Mouse (Mus musculus): Measurements from ENCODE around the gene Lsmem1.
"Not testable (repeated sequence)": the region's sequence is repeated elsewhere in the genome, so short reads cannot be mapped to it uniquely, and the experiment has no call there.

Lsmem1 gene

DNA sequence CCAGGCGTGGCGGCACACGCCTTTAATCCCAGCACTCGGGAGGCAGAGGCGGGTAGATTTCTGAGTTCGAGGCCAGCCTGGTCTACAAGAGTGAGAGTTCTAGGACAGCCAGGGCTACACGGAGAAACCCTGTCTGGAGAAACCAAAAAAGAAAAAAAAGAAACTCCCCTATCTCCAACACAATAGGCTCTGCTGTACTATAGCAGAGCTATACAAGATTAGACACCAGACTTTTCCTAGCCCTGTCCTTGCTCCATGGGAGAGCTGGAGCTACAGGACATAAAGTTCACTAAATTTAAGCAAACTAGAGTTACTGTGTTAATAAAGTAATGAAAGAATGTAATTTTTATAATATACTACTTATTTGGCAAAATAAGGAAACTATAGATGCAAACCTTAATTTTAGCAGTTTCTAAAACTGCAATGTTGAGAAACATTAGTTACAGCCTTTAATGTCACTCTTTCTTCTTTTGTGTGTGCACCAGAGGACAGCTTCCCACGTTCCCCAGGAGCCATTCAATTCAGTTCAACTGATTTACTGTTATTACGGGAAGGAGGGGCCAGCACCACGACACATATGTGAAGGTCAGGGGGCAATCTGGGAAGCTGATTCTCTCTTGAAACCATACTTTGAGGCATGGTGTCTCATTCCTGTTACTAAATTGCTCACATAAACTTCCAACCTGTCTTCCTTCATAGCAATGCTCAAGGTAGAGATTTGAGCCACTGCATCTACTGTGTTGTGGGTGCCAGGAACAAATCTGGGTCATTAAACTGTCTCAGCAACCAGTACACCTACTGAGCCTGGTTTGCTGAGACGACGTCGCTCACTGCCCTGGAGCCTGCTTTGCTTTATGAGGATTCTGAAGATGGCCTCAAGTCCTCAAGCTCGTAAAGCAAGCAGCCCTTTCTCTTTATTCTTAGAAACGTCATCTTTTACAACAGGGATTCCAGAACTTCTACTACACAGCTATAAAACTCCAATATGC, 15.9 kb upstream of the Lsmem1 start:
- DNase-seq (ENCODE audit: low read depth, low spot score): no peak

DNA sequence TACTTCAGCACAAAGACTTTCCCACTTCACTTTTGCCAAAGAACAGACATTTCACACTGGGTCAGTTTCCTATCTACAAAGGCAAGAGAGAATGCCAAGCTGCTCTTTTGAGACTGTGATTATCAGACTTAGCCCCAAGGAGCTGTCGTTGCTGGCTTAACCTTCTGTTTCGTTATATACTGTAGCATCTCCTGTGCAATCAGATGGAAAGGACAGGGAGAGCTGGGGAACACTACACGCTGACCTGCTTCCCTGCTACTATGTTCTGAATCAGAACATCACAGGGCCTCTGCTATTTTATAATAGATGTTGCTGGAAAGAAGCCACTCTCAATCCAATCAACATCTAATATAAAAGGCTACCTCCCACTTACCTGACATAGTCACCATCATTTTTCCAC, 9.8 kb upstream of the Lsmem1 start:
- DNase-seq (ENCODE audit: low read depth, low spot score): no peak

DNA sequence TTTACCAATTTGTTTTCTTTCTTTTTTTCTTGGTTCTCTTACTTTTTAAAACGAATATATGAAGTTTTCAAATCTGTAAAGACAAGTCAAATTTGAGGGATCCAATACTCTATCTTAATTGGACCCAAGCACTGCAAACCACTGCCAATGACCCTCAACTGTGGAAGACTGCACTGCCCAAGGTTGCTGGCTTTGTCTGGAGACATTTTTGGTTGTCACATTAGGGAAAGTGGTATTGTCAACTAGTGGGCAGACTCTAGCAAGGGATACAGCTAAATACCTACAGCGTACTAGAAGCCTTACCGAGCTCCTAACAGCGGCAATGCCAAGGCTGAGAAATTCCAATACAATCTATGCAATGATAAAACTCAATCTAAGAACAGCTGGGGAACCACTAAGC, 8.6 kb upstream of the Lsmem1 start:
- DNase-seq (ENCODE audit: low read depth, low spot score): no peak

DNA sequence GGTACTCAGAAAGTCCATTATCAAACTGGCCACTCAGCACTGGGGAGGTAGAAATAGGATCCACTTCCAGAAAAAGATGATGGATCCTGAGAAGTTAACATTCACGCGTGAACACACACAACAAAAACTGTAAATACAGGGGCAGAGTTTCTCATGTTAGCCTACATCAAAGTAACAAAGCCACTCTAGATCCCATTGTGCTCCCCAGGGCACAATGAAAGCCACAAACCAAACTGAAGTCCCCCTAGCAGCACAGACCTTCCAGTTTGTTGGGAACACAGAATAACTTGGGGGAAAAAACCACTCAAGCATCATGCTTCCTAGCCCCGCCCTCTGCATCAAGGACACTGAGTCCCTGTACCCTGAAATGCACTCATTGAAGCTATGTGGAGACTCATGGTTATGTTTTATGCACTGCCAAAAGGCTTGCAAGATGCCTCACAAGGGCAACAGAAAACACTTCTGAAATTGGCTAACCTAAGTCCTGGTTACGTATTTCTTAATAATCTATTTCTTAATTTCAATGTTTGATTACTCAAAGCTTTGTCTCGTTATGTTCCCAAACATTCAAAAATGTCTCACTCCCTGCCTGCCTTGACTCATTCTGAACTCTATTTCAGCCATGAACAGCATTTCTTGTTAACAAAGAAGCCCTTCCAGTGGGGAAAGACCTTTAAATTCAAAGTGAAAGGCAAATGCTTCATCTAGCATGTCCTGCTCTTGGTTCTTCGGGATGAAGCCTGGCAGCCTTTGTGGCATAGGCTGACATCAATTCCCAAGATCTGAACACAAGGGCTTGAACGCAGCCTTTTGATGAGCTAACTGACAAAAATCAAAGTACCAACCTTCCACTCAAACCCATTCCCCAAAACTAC, 3.1 kb upstream of the Lsmem1 start:
- DNase-seq (ENCODE audit: low read depth, low spot score): no peak

DNA sequence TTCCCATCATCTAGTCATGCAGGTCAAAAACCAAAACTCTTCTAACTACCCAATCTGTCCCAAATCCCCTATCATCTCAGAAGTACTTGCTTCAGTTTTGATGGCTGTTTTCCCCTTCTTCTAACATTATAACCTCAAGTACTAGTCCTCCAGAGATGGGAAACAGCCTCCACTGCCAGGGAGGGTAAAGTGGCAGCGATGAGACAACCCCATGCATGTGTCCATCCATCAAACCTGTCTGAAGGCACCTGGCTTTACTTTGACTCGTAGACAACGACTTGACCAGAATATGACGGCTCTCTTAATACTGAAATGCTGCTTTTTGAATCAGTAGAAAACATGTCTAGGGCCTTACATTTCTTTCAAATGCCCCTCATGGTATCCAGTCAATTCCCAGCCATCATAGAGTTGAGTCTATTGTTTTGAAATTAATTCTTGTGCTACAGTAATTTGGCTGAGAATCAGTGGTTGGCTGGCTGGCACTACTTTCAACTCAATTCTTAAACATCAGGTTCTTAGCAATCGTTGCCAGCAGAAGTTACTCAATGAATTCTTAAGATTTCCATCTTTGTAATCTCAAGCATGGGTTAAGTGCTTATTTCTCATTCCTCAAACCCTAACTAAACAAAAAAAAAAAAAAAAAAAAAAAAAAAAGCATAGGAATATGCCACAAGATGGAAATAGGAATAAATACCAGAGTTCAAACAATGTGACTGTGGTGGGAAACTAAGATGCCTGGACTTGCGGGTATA, 1.4 kb upstream of the Lsmem1 start:
- DNase-seq (ENCODE audit: low read depth, low spot score): no peak

DNA sequence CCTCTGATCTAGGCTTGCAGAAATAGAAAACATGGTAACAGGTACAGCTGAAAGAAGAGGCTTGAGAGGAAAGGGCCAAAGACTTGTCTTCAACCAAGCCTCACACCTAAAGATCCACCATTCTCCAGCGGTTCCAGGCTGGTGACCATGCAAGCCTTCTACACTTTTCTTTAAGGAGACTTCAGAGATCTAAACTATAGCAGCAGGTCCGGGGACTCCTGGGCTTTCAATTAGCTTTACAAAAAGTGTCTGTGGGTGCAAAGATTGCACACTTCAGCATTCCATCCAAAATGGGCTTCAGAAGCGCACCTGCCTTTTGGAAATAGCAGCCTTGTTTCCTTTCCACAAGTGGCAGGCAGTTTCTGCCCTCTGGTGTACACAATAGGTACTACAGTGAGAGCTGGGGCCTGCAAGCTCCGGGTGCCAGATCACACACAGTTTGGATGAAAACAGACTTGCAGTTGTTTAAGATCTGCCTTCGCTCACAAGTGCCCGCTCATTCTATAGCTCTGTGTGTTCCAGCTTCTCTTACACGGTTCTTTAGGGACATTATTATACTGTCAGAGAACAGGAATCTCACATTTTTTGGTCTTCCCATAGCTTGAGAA, 609 bp upstream of the Lsmem1 start:
- DNase-seq (ENCODE audit: low read depth, low spot score): peak; percentile 30

DNA sequence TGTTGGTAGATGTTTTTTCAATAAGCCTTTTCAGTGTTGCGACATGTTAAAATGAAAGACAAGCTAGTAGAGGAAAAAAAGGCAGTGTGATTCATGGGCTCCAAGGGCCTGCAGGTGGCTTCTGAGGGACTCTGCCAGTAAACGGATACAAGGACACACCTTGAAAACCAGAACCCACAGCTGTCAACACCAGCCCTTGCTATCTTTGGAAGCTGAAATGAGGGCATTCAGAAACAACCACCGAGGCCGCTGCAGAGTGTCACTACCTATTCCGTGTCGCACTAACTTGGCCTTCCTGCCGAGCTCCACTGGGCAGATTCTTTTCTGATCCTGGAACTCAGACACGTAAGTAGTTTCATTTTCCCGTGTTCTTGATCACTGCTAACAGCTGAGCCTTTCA, 863 bp downstream of the Lsmem1 start:
- DNase-seq (ENCODE audit: low read depth, low spot score): no peak

DNA sequence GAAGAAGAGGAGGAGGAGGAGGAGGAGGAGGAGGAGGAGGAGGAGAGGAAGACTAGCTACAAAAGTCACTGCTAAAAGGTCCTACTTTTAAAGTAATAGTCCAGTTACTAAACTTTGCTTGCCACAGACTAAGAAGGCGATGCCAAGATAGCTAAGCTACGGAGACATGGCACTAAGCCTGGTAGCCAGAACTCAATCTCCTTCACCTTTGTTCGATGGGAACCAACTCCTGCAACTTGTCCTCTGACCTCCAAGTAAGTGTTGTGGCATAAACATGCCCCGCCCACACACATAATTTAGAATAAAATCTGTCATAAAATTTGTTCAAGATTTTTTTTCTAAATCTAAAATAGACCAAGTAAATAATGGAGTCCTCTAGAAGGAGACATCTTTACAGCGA, 1.3 kb downstream of the Lsmem1 start:
- DNase-seq (ENCODE audit: low read depth, low spot score): no peak

DNA sequence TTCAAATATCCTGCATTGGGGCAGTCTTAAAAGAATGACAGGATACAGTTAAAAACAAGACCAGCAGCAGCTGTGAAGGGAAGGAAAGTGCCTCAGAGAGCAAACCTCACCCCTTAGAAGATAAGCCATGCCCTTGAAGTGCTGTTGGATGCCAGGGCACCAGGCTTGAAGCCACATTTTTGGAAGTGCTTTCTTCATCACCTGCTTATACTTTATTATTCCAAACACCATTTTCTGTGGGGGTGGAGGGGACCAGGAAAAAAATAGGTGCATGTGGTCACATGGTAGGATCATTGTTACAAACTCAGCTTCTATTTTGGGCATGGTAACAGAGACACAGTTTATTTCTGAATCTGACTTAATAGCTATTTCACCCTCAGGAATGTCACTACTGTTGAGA, 1.8 kb downstream of the Lsmem1 start:
- no peak for DNase-seq (ENCODE audit: low read depth, low spot score)

DNA sequence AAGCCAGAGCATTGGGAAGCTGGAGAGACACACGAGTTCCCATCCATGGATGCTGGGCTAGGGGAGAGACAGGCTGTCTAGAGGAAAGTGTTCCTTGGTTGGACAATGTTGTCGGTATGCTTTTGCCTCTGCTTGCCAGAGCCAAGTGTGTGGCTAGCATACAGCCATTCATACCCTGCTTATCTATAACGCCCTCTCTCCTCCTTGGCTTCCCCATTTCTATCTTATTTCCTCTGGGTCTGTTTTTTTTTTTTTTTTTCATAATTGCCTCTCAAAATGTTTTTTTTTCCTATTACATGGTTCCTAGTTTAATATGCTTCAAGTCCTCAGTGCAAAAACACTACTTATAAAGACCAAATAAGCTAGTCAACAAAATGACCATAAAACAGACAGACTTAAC, 13.8 kb downstream of the Lsmem1 start:
- DNase-seq (ENCODE audit: low read depth, low spot score): no peak

DNA sequence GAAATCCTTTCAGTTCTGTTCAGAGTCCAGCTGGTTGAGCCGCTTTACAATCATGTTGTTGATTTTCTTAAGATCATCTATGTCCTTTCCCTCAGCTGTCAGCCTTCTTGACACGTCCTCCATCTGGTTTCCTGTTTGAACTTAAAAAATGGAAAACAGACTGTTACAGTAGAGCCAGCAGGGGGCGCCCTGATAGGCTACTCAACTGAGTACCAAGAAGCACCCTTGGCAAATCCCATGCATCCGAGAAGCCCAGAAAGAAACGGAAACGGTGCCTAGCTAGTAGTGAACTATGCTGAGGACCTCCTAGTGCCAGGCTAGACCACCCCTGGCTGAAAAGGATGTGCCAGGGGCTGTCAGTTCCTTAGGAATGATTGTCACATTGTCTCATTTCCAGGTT, 22.2 kb downstream of the Lsmem1 start:
- no peak for DNase-seq (ENCODE audit: low read depth, low spot score)

DNA sequence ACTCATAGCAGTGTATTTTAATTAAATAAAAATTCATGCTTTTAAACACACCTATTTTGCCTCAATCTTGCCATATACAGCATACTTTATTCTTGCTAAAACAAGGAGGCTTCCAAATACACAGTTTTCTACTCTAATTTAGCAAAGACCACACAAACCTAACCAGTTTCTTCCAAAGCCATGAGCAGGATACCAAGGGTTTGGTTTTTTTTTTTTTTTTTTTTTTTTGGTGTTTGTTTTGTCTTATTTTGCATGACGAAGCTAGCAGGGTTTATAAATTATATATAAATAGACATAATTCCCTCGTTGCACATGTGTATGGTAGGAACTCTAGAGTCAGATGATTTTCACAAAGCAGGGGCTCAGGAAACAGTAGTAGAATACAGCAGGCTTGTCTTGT, 23.1 kb downstream of the Lsmem1 start:
- DNase-seq (ENCODE audit: low read depth, low spot score): no peak

DNA sequence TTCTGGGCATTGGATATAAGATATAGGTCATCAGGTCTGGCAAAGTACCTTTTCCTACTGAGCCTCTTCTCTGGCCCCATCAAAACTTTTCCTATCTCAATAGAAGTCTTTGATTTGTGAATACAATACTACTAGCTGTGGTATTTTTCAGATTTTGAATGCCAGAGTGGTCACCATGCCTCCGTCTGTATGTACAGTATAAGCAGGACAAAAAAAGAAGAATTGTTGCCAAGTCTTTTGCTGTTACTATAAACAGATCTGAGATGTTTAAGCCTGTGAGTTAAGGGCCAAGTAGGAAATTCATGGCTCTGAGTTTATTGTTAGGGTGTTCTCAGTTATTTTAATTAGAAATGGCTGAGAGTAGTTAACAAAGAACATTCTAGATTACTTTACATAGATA, 24.1 kb downstream of the Lsmem1 start:
- DNase-seq (ENCODE audit: low read depth, low spot score): not testable (repeated sequence)

DNA sequence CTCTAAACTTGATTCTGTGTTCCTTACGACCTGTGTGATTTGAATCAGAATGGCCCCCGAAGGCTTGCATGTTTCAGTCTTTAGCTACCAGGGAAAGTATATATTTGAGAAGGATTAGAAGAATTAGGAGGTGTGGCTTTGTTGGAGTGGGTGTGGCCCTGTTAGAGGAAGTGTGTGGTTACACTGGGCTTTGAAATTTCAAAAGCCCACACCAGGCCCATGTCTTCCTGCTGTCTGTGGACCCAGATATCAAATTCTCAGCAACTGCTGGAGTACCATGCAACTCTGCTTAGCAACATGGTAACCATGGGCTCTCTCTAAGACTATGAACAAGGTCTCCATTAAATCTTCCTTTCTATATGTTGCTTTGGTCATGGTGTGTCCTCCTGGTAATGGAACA, 27.7 kb downstream of the Lsmem1 start:
- DNase-seq (ENCODE audit: low read depth, low spot score): no peak

DNA sequence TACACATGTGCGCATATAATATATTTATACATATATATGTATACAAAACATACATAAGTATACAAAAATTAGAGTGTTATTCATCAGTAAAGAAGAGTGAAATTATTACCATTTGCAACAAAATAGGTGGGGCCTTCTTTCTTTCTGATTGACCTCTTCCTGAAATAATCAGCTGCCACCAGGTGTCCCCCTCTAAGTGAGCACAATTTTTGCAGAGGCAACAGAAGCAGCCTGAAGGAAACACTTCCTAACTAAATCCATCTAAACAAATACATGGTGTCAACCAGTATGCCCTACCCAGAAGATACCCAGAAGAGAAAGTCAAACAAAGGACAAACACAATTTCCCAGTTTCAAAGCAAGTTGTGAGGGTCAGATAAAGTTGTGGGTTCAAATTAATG, 29.6 kb downstream of the Lsmem1 start:
- no peak for DNase-seq (ENCODE audit: low read depth, low spot score)

DNA sequence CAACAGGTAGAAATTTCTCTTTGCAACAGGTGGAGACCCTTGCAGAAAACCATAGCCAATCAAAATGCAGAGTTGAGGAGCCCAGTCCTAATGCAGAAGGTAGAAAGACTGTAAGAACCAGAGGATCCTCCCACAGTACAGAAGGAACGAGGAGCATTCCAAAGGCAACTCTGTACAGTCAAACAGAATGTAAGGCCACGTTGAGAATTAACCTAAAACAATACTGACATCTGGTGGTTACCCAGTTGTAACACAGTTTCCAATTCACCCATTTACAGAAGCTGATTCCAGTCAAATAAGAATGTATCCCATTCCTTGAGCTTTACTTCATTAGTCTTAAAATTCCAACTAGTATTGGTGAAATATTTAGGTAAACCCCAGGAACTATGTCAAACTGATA, 34.7 kb downstream of the Lsmem1 start:
- peak; percentile 4 for DNase-seq (ENCODE audit: low read depth, low spot score)

DNA sequence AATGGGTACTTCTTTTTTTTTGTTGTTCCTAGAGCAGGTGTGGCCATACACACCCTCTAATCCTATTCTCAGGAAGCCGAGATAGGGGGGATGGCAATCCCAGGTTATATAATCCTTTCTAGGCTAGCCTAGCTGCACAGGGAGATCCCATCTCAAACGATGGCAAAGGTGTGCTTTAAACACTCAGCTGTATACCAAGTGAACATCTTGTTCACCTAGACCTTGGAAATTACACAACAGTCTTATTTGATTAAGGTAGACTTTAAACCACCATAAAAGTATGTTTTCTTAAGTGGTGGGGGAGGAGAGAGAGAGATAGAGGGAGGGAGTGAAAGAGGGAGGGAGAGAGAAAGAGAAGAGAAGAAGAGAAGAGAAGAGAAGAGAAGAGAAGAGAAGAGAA, 38.5 kb downstream of the Lsmem1 start:
- DNase-seq (ENCODE audit: low read depth, low spot score): no peak

DNA sequence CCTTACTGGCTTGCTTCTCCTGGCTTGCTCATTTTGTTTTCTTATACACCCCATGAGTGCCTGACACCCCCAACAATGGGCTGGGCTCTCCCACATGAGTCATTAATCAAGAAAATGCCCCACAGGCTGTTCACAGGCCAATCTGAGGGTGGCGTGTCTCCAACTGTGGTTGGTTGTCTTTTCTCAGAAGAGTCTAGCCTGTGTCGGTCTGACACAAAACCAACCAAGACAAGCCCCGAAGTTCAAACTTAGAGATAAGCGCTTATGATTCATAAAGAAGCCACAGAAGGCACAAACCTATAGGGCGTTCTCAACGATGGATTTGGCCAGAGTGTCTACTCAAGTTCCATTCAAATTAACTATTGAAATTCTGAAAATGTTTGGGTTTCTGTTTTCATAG, 45.1 kb downstream of the Lsmem1 start:
- DNase-seq (ENCODE audit: low read depth, low spot score): no peak

DNA sequence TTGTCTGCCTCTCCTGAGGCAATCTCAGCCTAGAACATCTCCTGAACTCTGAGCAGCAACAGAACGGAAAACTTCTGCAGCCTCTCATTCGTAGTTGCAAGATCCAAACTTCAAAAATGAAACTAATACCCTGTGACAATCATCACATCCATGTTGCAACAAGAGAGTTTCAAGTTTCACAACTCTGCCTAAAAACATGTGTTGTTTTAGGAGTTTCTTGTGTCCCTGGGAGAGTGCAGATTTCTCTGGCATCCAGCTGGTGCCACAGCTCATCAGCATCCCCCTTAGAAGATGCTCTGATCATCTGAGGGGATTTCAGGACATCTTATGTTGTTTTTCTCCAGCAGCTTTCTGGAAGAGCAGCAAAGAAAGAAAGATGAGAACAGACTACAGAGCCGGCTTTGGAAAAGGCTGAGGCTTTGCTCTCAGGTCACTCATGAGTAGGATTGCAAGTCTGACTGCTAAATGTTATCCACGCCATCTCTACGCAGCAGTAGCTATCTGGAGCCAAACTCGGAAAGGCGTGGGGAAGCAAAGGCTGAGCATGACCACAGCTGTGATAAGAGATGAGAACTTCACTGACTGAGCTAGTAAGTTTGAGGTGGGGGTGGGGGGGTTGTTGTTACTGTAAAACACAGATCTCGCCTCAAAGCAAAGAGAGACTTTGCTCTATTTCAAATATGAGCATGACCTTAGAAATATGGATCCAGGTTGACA, 46.8 kb downstream of the Lsmem1 start:
- no peak for DNase-seq (ENCODE audit: low read depth, low spot score)

DNA sequence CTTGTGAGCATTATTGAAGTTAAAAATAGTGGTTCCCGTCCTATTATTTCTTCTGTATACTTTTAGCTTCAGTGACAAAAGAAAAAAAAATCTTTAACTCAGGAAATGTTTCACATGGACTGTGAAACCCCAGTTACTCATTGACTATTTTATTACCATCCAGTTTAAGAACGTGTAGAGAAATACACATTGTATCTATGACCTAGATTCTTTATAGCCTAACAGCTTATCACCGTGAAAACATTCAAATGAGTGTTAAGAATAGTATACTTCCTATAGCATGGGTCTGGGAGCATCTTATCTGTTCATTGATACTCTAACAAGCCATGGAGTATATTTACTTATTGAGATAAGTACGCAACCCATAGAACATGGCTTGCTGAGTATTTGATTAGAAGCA, 52.0 kb downstream of the Lsmem1 start:
- no peak for DNase-seq (ENCODE audit: low read depth, low spot score)

DNA sequence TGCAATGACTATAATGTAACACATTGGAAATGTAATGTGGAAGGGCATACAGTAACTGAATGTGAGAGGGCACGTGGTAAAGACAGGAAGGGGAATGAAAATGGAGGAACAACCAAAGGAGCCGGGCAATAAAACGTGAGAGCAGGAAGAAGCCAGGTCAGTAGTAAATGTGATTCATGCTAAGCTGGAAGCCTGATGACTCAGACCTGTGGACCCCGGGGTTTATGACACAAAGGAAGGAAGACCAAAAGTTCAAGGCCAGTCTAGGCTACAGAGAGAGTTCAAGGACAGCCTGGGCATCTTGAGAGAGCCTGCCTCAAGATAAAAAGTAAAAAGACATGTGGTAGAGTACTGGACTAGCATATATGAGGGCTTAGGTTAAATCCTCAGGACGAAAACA, 52.8 kb downstream of the Lsmem1 start:
- DNase-seq (ENCODE audit: low read depth, low spot score): no peak

Data from embryo, embryonic 11.5 days (tissue).